In the genomic region with DNA sequence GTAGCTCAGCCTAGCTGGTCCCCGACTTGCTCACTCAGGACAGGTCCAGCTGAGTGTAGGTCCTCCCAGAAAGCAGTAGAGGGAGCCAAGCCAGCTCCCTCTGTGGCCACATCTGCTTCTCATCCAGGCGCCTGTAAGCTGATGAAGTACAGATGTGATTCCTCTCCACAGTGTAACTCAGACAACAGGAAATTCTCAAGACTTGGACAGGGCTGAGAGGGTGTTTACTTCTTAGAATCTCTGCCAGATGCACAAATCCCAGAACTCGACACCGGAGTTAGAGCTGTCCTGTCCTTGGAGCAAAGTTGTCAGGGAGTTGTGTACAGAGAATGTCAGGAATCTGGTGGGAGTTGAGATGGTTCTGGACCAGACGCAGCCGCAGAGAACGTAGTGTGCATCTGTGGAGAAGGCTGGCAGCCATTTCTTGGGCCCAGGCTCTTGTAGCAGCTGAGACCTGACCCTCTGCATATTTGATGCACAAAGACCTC, we compare ENCODE assay signal across 8 mouse cellular contexts. TPM values are rescaled to one million over a fixed set of nuclear protein-coding genes. Genes with fewer than 3 reads are reported as not detected.
A peak's percentile ranks its signal among the peaks of the same experiment; 100 is the strongest.
DNase-seq lines count a peak whose midpoint lies in the region; ATAC-seq and TF ChIP-seq lines count a peak whose summit lies in the region.

A gene (minus strand): TSS at position 148 of the 488 bp plus-strand sequence.

- H3K27ac ChIP-seq in hindbrain, postnatal 0 days = 0 out of 2 replicates have a peak within 1 kb of the TSS, but pooled peaks have one; percentile 38
- H3K27ac ChIP-seq in liver, embryonic 13.5 days = peak within 1 kb of the TSS; percentile 99
- H3K27ac ChIP-seq in neural tube, embryonic 14.5 days (ENCODE audit: low read depth, low read length) = peak within 1 kb of the TSS; percentile 44; the same call in 1 of the 2 replicates

- no peak within 1 kb of the TSS for H3K9ac ChIP-seq in hindbrain, postnatal 0 days (replicated peaks; ENCODE audit: low read length)
- peak within 1 kb of the TSS; percentile 31 for H3K9ac ChIP-seq in liver, embryonic 13.5 days
- H3K9ac ChIP-seq in neural tube, embryonic 14.5 days (replicated peaks; ENCODE audit: low read depth, low read length) = no peak within 1 kb of the TSS

- peaks cover 7% of the 10 kb centered on the region; the same call in 1 of the 2 replicates for H3K36me3 ChIP-seq in hindbrain, postnatal 0 days (ENCODE audit: insufficient read depth, low read length)
- H3K36me3 ChIP-seq in liver, embryonic 13.5 days = 0 out of 2 replicates have a peak, but pooled peaks cover 4% of the 10 kb centered on the region
- H3K36me3 ChIP-seq in neural tube, embryonic 14.5 days (ENCODE audit: control insufficient read depth, insufficient read depth, low read length) = peaks cover 7% of the 10 kb centered on the region; the same call in 1 of the 2 replicates

- H3K4me1 ChIP-seq in hindbrain, postnatal 0 days (ENCODE audit: insufficient read depth, low read length) = peaks cover 2% of the 10 kb centered on the region; the same call in 1 of the 2 replicates
- peaks cover 60% of the 10 kb centered on the region for H3K4me1 ChIP-seq in liver, embryonic 13.5 days (replicated peaks)
- H3K4me1 ChIP-seq in neural tube, embryonic 14.5 days (ENCODE audit: control insufficient read depth, insufficient read depth, low read length) = peaks cover 3% of the 10 kb centered on the region; the same call in 1 of the 2 replicates

- peak; percentile 48; the same call in 1 of the 2 replicates for ATAC-seq in hindbrain, postnatal 0 days
- ATAC-seq in liver, embryonic 13.5 days (ENCODE audit: low read depth) = peak; percentile 30; the same call in 1 of the 2 replicates
- no peak for ATAC-seq in neural tube, embryonic 14.5 days (ENCODE audit: low read depth)

- peak; percentile 42 for DNase-seq in ES-CJ7 (ENCODE audit: low read depth, low spot score)
- DNase-seq in brain, embryonic 14.5 days (ENCODE audit: low read depth) = peak; percentile 41
- DNase-seq in gastrocnemius, postnatal 10 days = peak; percentile 55
- DNase-seq in hindbrain, postnatal 0 days (ENCODE audit: low spot score) = peak; percentile 43
- DNase-seq in liver, embryonic 13.5 days = no peak
- DNase-seq in frontal cortex, postnatal 10 days (ENCODE audit: low spot score in 2 of 2) = no peak
- DNase-seq in left cerebral cortex, adult 9 months (ENCODE audit: low spot score in 2 of 2) = no peak

- no peak within 1 kb of the TSS for H3K4me3 ChIP-seq in hindbrain, postnatal 0 days (ENCODE audit: low read length)
- H3K4me3 ChIP-seq in liver, embryonic 13.5 days (replicated peaks) = no peak within 1 kb of the TSS
- H3K4me3 ChIP-seq in neural tube, embryonic 14.5 days (ENCODE audit: low read depth, low read length) = no peak within 1 kb of the TSS

- H3K27me3 ChIP-seq in hindbrain, postnatal 0 days (ENCODE audit: insufficient read depth, low read length) = no peaks in the 10 kb centered on the region
- no peaks in the 10 kb centered on the region for H3K27me3 ChIP-seq in liver, embryonic 13.5 days
- H3K27me3 ChIP-seq in neural tube, embryonic 14.5 days (ENCODE audit: control insufficient read depth, insufficient read depth, low read length) = no peaks in the 10 kb centered on the region

- 65% methylated on average over 7 of the region's 7 CpGs for WGBS in hindbrain, postnatal 0 days
- WGBS in liver, embryonic 13.5 days (ENCODE audit: insufficient replicate concordance) = 65% methylated on average over 7 of the region's 7 CpGs
- 73% methylated on average over 7 of the region's 7 CpGs for WGBS in neural tube, embryonic 14.5 days

- H3K4me2 ChIP-seq in hindbrain, postnatal 0 days (ENCODE audit: low read depth, low read length) = no peak within 1 kb of the TSS
- H3K4me2 ChIP-seq in liver, embryonic 13.5 days = no peak within 1 kb of the TSS
- no peak within 1 kb of the TSS for H3K4me2 ChIP-seq in neural tube, embryonic 14.5 days (ENCODE audit: low read depth, low read length)

- H3K9me3 ChIP-seq in hindbrain, postnatal 0 days (ENCODE audit: low read length) = no peaks in the 10 kb centered on the region
- no peaks in the 10 kb centered on the region for H3K9me3 ChIP-seq in liver, embryonic 13.5 days (replicated peaks)
- H3K9me3 ChIP-seq in neural tube, embryonic 14.5 days (ENCODE audit: control insufficient read depth, low read length) = no peaks in the 10 kb centered on the region

- TF ChIP-seq CTCF in brain, embryonic 14.5 days (IDR thresholded peaks at IDR 0.05; ENCODE audit: borderline replicate concordance, extremely low read depth, insufficient read depth, insufficient read length) = peak; percentile 24; the same call in 1 of the 2 replicates
- TF ChIP-seq CTCF in hindbrain, postnatal 0 days (IDR thresholded peaks at IDR 0.05; ENCODE audit: low read depth) = peak; percentile 42

- TF ChIP-seq POLR2A in brain, embryonic 14.5 days (IDR thresholded peaks at IDR 0.05; ENCODE audit: borderline replicate concordance, extremely low read depth, insufficient read depth, insufficient read length, poor library complexity, severe bottlenecking) = no peak

RNA-seq across cellular contexts. Expression of the gene that starts here (rescaled TPM):
- 9.6 and 10.5 TPM in 2 replicates for polyA plus RNA-seq in brain, embryonic 14.5 days (2012; rRNA removed)
- total RNA-seq in gastrocnemius, postnatal 10 days (2021) = 10 to 100 TPM; 16.0 to 16.5 TPM
- 15.4 and 21.5 TPM in 2 replicates for total RNA-seq in hindbrain, postnatal 0 days (2014; rRNA removed)
- 11.5 and 11.7 TPM in 2 replicates for polyA plus RNA-seq in hindbrain, postnatal 0 days (2015; fragmentation: Nextera tagmentation; extraction: Ambion mirVana)
- 5.2 and 5.6 TPM in 2 replicates for polyA plus RNA-seq in liver, embryonic 13.5 days (2015; fragmentation: Nextera tagmentation; extraction: Ambion mirVana)
- polyA plus RNA-seq in neural tube, embryonic 14.5 days (2014; fragmentation: Nextera tagmentation; extraction: Ambion mirVana) = 8.1 and 11.5 TPM in 2 replicates

Comparison
In these comparisons a context has a peak if more than half of its experiments do, and no peak if none do; other contexts are left out.
1. DNase-seq: peak in ES-CJ7 (single experiment), brain, embryonic 14.5 days (single experiment), gastrocnemius, postnatal 10 days (single experiment) and hindbrain, postnatal 0 days (single experiment); none in liver, embryonic 13.5 days (single experiment), frontal cortex, postnatal 10 days (0 of 2) and left cerebral cortex, adult 9 months (0 of 2).
2. H3K27ac ChIP-seq: peak in every context shown above with its lines; median percentile 99 in liver, embryonic 13.5 days; 44 in neural tube, embryonic 14.5 days; 38 in hindbrain, postnatal 0 days.